Mouse (Mus musculus) ES-Bruce4 (cell line): ENCODE data around the gene Kif20b.

Source experiments
- CTCF ChIP-seq: IDR thresholded peaks from one replicate; pipeline ENCODE4 v1.8.1; 2011; ENCODE audit warnings: low read depth, low read length
- POLR2A ChIP-seq: IDR thresholded peaks from one replicate; pipeline ENCODE4 v1.8.1; 2011; ENCODE audit warnings: low read length; ENCODE audit not compliant: insufficient read depth

DNA sequence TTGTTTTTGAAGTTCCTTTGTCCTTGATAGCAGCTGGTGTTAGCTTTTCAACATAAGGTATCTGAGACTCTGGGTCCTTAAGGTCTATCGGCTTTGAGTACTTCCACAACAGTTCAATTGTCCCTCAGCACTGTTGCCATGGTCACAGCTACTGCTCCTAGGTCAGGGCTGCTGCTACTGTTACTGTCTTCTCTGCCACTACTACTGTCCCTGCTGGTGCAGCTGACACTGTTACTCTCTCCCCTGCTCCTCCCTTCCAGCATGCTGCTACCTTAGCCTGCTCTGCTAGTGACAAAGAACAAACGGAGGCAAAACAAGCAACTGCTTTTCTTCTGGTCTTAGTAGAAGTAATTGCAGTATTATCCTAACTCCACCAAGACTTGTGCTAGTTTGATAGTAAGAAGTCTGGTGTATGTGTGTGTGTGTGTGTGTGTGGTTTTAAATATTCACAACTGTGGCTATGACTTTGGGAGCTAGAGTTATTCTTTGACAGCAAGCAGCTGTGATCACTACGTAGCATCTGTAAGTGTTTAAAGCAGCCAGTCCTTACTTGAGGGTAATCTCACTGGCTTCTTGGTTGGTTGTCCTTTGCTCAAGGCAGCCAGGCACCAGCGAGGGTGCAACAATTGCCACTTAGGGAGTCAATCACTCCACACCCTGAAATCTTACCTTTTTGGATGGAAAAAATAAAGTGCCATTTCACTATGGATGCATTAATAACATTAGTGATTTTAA lies 95.5 kb downstream of the Kif20b start:
- TF ChIP-seq POLR2A (no peak), CTCF (no peak)
